Mouse (Mus musculus) limb, embryonic 12.5 days (tissue): ENCODE measurements at regions not wholly inside any gene's neighbourhood (a gene's known extent, or its start where the extent isn't known, plus 50 kb on each side); places are given as distances from the start of the nearest gene placed in this dataset.

Experiments
- ATAC-seq: fragments of 200-750 bp; cut with Nextera tagmentation; 2 replicates; pipeline ENCODE4 v1.8.0; 2017; ENCODE audit warnings: low read depth, moderate TSS enrichment; ENCODE audit not compliant: insufficient number of reproducible peaks, insufficient read depth, low FRiP score, low TSS enrichment
- H3K27ac ChIP-seq: fragments of 300-500 bp; sonication (generic); 2 replicates; pipeline ENCODE4 v1.5.1; 2016; ENCODE audit warnings: mild to moderate bottlenecking, moderate library complexity
- H3K27me3 ChIP-seq: fragments of 300-500 bp; sonication (generic); 2 replicates; pipeline ENCODE4 v1.6.1; 2016; ENCODE audit warnings: mild to moderate bottlenecking, moderate library complexity
- H3K36me3 ChIP-seq: fragments of 300-500 bp; sonication (generic); 2 replicates; pipeline ENCODE4 v1.6.1; 2016; ENCODE audit warnings: mild to moderate bottlenecking, moderate library complexity
- H3K4me1 ChIP-seq: fragments of 300-500 bp; sonication (generic); replicated peaks from 2 replicates; pipeline ENCODE4 v1.6.1; 2016
- H3K4me2 ChIP-seq: fragments of 300-500 bp; sonication (generic); 2 replicates; pipeline ENCODE4 v1.6.1; 2016; ENCODE audit warnings: mild to moderate bottlenecking, moderate library complexity
- H3K4me3 ChIP-seq: fragments of 300-500 bp; sonication (generic); replicated peaks from 2 replicates; pipeline ENCODE4 v1.5.1; 2016; ENCODE audit warnings: mild to moderate bottlenecking
- H3K9ac ChIP-seq: fragments of 300-500 bp; sonication (generic); replicated peaks from 2 replicates; pipeline ENCODE4 v1.6.1; 2016; ENCODE audit warnings: mild to moderate bottlenecking, moderate library complexity
- H3K9me3 ChIP-seq: fragments of 300-500 bp; sonication (generic); 2 replicates; pipeline ENCODE4 v1.6.1; 2016; ENCODE audit warnings: mild to moderate bottlenecking, moderate library complexity
- WGBS: fragments of 180-500 bp; shearing (Covaris S2); methylation state at CpG from one replicate; pipeline ENCODE4 v1.1.7; 2016; 5-methylcytosine and 5-hydroxymethylcytosine counted together

DNA sequence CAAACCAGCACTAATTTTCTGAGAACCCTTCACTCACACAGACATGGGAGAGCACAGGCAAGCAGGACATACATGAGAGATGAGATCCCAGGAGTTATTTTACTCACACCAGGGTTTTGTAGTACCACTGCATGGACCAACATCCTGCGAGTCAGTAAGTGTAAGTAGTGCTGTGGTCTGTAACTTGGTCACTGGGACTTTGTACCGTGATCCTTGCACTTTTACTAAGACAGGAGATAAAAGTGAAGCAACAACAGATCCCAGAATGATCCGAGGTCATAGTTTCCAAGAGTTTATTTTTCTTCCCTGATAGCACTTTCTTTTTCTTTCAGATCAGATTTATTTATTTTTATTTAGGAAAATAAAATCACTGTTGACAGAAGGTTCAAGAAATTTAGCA is 54.1 kb upstream of the Mtap start:
- Histone ChIP-seq H3K27me3 (no peaks in the 10 kb centered on the region), H3K36me3 (no peaks in the 10 kb centered on the region), H3K4me3 (no peak overlapping the region), H3K4me2 (no peak overlapping the region), H3K9ac (no peak overlapping the region), H3K27ac (no peak overlapping the region), H3K9me3 (no peaks in the 10 kb centered on the region), H3K4me1 (no peaks in the 10 kb centered on the region)
- ATAC-seq, result no peak
- 75% methylated on average over 3 of the region's 3 CpGs for WGBS

GRCm38 (mm10) chr4:89078485-89078884 is 58.4 kb upstream of the Mtap start:
- no peak for ATAC-seq
- H3K36me3 ChIP-seq, result no peaks in the 10 kb centered on the region
- no peaks in the 10 kb centered on the region for H3K4me1 ChIP-seq
- H3K4me2 ChIP-seq, result no peak overlapping the region
- no peaks in the 10 kb centered on the region for H3K9me3 ChIP-seq
- 72% methylated on average over 9 of the region's 9 CpGs for WGBS
- no peak overlapping the region for H3K9ac ChIP-seq
- H3K4me3 ChIP-seq, result no peak overlapping the region
- no peak overlapping the region for H3K27ac ChIP-seq
- no peaks in the 10 kb centered on the region for H3K27me3 ChIP-seq

DNA sequence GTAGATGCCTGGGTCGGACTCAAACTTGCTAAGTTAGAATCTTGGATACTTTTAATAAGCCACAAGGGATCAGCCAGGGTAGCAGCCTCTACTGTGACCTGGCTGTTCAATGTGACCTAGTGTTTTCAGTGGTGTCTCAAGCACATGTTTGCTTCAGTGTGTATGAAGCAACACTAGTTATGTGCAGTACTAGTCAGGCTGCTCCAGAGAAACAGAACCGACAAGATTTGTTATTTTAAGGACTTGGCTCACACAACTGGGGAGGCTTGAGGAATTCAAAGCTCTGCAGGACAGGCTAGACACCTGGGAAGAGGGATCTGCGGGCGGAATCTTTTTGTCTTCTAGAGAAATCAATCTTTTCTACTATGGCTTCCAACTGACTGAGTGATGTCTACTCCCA is 62.2 kb upstream of the Mtap start:
- Histone ChIP-seq H3K9me3 (no peaks in the 10 kb centered on the region), H3K9ac (no peak overlapping the region), H3K27ac (no peak overlapping the region), H3K4me3 (no peak overlapping the region), H3K4me1 (peaks cover 6% of the 10 kb centered on the region), H3K36me3 (no peaks in the 10 kb centered on the region), H3K27me3 (no peaks in the 10 kb centered on the region), H3K4me2 (no peak overlapping the region)
- 76% methylated on average over 4 of the region's 4 CpGs for WGBS
- no peak for ATAC-seq

DNA sequence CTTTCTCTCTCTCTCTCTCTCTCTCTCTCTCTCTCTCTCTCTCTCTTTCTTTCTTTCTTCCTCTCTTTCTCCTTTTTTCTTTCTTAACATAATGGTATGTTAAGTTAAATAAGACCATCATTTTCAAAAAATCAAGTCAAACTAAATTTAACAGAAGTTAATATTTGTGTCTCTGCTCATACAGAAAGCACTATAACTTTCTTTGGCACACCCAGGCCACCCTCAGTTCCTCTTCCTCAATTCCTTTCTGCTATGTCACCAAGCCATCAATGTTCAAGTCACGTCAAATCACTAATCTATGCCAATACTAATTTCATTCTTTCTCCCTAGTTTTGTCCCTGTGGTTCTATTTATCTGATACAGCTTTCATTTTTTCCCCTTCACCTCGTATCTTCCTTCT is 66.5 kb upstream of the Mtap start:
- H3K27me3 ChIP-seq, result no peaks in the 10 kb centered on the region
- no peaks in the 10 kb centered on the region for H3K9me3 ChIP-seq
- no peaks in the 10 kb centered on the region for H3K36me3 ChIP-seq
- no peak overlapping the region for H3K4me2 ChIP-seq
- peaks cover 6% of the 10 kb centered on the region for H3K4me1 ChIP-seq
- 81% methylated on average over 2 of the region's 2 CpGs for WGBS
- no peak overlapping the region for H3K4me3 ChIP-seq
- H3K27ac ChIP-seq, result no peak overlapping the region
- no peak for ATAC-seq
- H3K9ac ChIP-seq, result no peak overlapping the region

DNA sequence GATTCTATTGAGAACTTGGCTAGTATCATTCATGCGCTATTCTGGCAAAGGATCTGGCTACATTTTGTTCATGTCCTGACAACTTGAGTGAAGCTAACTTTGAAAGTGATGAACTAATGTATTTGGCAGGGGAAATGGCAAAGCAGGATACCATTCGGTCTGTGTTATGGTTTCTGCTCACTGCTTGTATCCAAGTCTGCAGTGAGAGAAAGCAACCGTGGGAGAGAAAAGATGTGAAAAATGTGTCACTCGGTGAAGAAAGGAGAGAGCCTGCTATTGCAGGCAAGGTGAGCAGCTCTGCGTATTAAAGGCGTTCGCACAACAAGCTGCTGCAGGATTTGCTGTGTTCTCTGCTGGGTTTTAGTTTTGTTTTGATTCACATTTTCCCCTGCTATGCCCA is 72.5 kb upstream of the Mtap start:
- Histone ChIP-seq H3K4me2 (no peak overlapping the region), H3K36me3 (no peaks in the 10 kb centered on the region), H3K9ac (no peak overlapping the region), H3K4me1 (no peaks in the 10 kb centered on the region), H3K27ac (no peak overlapping the region), H3K27me3 (no peaks in the 10 kb centered on the region), H3K9me3 (no peaks in the 10 kb centered on the region), H3K4me3 (no peak overlapping the region)
- no peak for ATAC-seq
- 91% methylated on average over 7 of the region's 7 CpGs for WGBS

DNA sequence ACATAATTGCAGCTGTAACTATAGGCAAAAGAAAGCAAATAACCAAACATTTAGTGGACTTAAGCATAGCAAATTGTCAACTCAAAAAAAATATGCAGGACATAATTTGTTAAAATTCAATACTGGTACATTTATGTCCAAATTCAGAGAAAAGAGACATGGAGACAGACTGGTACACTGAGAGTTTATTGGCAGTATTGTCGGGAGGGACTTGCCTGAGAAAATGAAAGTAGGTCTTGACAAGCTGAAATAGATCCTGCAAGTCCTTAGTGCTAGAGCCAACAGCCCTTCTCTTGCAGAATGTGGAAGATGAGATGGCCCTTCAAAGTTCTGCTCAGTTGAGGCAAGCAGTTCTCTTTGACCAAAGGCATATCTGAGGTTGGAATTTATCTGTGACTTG is 74.5 kb upstream of the Mtap start:
- peaks cover 6% of the 10 kb centered on the region; the same call in 1 of the 2 replicates for H3K4me1 ChIP-seq
- no peak overlapping the region for H3K4me2 ChIP-seq
- ATAC-seq, result no peak
- no peaks in the 10 kb centered on the region for H3K27me3 ChIP-seq
- no peak overlapping the region for H3K27ac ChIP-seq
- 93% methylated on average over 1 of the region's 1 CpGs for WGBS
- H3K36me3 ChIP-seq, result no peaks in the 10 kb centered on the region
- no peak overlapping the region for H3K4me3 ChIP-seq
- H3K9ac ChIP-seq, result no peak overlapping the region
- no peaks in the 10 kb centered on the region for H3K9me3 ChIP-seq

DNA sequence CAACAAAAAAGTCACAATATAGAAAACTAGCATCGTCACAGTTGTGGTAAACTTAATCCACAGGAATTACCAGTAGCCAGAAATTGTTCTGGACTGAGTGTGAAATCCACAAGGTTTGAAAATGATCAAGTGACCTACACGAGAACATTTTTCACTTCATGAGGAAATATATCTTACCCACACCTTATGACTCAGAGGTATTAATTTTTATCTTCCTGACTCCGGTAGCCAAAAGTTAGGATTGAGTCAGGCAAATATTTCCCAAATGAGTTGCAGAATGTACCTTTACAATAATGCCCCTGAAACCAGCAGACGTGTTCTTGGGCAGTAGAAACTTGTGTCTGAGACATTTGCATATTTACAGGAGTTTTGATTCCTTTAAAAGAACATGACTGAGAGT is 75.3 kb upstream of the Mtap start:
- H3K36me3 ChIP-seq, result no peaks in the 10 kb centered on the region
- H3K9me3 ChIP-seq, result no peaks in the 10 kb centered on the region
- H3K4me1 ChIP-seq, result peaks cover 6% of the 10 kb centered on the region; the same call in 1 of the 2 replicates
- no peak overlapping the region for H3K4me3 ChIP-seq
- no peaks in the 10 kb centered on the region for H3K27me3 ChIP-seq
- no peak overlapping the region for H3K9ac ChIP-seq
- no peak overlapping the region for H3K4me2 ChIP-seq
- no peak for ATAC-seq
- H3K27ac ChIP-seq, result no peak overlapping the region
- WGBS, result 76% methylated on average over 4 of the region's 4 CpGs

DNA sequence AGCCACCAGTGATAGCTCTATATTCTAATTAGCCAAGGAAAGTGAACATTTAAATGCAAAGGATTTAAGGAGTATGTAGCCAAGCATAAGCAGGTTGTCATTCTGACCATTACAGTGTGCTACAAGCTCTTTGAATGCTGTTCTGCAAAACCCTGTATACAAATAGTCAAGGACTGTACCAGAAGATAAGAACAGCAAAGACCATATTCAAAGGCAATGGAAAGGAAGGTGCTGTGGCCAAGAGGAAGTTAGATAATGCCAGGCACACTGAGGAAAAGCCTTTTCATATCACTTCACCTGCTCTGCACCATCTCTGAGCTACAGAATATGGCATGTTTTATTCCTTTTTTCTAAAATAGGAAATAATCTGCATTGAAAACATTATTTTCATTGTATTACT is 79.3 kb upstream of the Mtap start:
- no peak for ATAC-seq
- H3K4me2 ChIP-seq, result no peak overlapping the region
- H3K27ac ChIP-seq, result no peak overlapping the region
- H3K9ac ChIP-seq, result no peak overlapping the region
- H3K36me3 ChIP-seq, result no peaks in the 10 kb centered on the region
- H3K9me3 ChIP-seq, result no peaks in the 10 kb centered on the region
- H3K4me1 ChIP-seq, result peaks cover 6% of the 10 kb centered on the region; the same call in 1 of the 2 replicates
- no peak overlapping the region for H3K4me3 ChIP-seq
- no peaks in the 10 kb centered on the region for H3K27me3 ChIP-seq

DNA sequence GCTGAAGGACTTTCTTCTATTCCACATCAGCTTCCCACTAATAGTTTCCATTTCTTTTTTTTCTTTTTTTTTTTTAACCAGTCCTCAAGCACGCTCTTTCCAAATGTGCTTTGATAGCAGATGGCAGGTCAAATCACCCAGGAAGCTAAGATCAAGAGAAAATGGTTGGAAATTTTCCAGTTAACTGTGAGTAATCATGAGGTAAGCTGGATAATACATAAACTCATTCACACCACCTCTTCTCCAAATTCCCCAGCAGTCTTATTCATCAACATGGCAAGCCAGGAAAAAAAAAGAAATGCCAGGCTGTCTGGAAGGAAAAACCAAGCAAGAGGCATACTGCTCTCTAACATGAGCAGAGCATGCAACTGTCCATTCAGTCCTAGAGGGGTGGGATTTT is 79.8 kb upstream of the Mtap start:
- Histone ChIP-seq H3K9ac (no peak overlapping the region), H3K4me1 (peaks cover 6% of the 10 kb centered on the region; the same call in 1 of the 2 replicates), H3K4me2 (no peak overlapping the region), H3K9me3 (no peaks in the 10 kb centered on the region), H3K36me3 (no peaks in the 10 kb centered on the region), H3K4me3 (no peak overlapping the region), H3K27ac (no peak overlapping the region), H3K27me3 (no peaks in the 10 kb centered on the region)
- WGBS, result 82% methylated on average over 1 of the region's 1 CpGs
- ATAC-seq, result no peak

DNA sequence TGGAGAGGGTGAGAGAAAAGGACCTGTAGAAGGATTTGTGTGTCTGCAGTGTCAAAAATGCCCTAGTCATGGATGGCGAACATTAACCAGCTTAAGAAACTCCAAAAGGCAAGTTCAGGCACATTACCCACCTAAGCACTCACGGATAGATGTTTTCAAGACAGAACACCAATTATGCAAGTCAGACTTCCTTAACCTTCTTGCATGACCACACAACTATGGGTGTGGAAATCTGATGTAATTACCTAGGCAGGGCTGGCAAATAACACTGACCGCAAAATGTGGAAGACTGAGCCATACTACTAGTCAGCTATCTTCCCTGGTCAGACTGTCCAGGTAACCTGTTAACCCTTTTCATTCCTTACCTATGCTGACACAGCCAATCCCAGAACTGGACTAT is 81.0 kb upstream of the Mtap start:
- 85% methylated on average over 3 of the region's 3 CpGs for WGBS
- no peaks in the 10 kb centered on the region for H3K9me3 ChIP-seq
- ATAC-seq, result no peak

GRCm38 (mm10) chr4:89053606-89054005 is 83.3 kb upstream of the Mtap start:
- H3K27me3 ChIP-seq, result no peaks in the 10 kb centered on the region
- no peak for ATAC-seq

More for the DNA sequence above, 81.0 kb upstream of the Mtap start:
- no peak overlapping the region for H3K4me2 ChIP-seq
- H3K27me3 ChIP-seq, result no peaks in the 10 kb centered on the region
- no peak overlapping the region for H3K27ac ChIP-seq
- no peak overlapping the region for H3K4me3 ChIP-seq
- no peak overlapping the region for H3K9ac ChIP-seq
- H3K36me3 ChIP-seq, result no peaks in the 10 kb centered on the region
- peaks cover 6% of the 10 kb centered on the region; the same call in 1 of the 2 replicates for H3K4me1 ChIP-seq

GRCm38 (mm10) chr4:89051897-89052296 is 85.0 kb upstream of the Mtap start:
- no peaks in the 10 kb centered on the region for H3K27me3 ChIP-seq
- no peaks in the 10 kb centered on the region for H3K9me3 ChIP-seq
- H3K4me2 ChIP-seq, result no peak overlapping the region
- ATAC-seq, result no peak
- no peak overlapping the region for H3K9ac ChIP-seq
- H3K27ac ChIP-seq, result no peak overlapping the region
- no peaks in the 10 kb centered on the region for H3K4me1 ChIP-seq
- H3K4me3 ChIP-seq, result no peak overlapping the region
- WGBS, result 71% methylated on average over 5 of the region's 5 CpGs
- H3K36me3 ChIP-seq, result no peaks in the 10 kb centered on the region

More at GRCm38 (mm10) chr4:89053606-89054005, 83.3 kb upstream of the Mtap start:
- Histone ChIP-seq H3K9me3 (no peaks in the 10 kb centered on the region), H3K4me3 (no peak overlapping the region), H3K4me1 (peaks cover 5% of the 10 kb centered on the region; the same call in 1 of the 2 replicates), H3K4me2 (no peak overlapping the region), H3K9ac (no peak overlapping the region), H3K27ac (no peak overlapping the region), H3K36me3 (no peaks in the 10 kb centered on the region)
- 61% methylated on average over 6 of the region's 6 CpGs for WGBS
